Mouse (Mus musculus) left cerebral cortex, adult 8-10 months (tissue): ENCODE data around the gene Pdss2. TPM values are rescaled to one million over a fixed set of nuclear protein-coding genes. Genes with fewer than 3 reads are reported as not detected.

Source experiments
- DNase-seq, 2 experiments: peaks; one replicate each; pipeline ENCODE4 v3.0.0; 2022; ENCODE audit warnings: low spot score in 2 of 2
- total RNA-seq, 4 experiments: library from RNA; stranded (reverse); gene quantifications; 2 replicates each; pipeline ENCODE4 v1.2.4; 2022

Pdss2 gene
- total RNA-seq, 4 experiments from 2014 or later = 17.9 to 23.9 (median 19.2) TPM

DNA sequence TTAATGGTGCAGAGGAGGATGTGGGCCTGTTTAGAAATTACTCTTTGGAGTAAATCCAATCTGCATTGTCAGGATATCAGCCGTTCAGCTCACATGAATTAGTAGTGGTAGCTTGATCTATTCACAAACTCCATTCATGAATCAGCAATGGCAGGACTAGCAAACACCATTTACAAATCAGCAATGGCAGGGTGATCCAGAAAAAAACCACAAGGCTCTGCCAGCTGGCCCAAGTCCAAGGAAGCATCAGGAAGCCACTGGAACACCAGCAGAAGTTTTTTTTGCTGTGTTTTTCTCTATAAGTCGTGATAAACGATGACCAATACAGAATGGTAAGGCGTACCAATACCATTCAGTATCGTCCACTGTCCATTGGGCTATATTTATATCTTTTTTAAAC, 209.3 kb downstream of the Pdss2 start:
- no peak for DNase-seq

DNA sequence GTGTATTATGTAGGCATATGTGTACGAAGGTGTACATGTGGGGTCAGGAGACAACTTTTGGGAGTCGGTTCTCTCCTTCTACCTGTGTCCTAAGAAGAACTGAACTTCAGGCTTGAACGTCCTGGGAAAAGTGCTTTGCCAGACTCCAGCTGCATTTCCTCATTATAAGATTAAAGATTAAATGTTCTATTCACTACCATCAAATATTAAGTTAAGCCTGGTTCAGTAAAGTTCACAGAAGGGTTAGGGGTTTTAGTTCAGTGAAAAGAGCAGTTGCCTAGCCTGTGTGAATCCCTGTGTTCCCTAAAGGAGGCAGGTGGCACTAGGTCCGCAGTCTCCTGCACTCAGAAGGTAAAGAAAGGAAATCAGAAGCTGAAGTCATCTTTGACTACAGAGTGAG, 213.0 kb downstream of the Pdss2 start:
- no peak for DNase-seq

GRCm38 (mm10) chr10:43435757-43436156, 214.5 kb downstream of the Pdss2 start:
- DNase-seq = no peak

DNA sequence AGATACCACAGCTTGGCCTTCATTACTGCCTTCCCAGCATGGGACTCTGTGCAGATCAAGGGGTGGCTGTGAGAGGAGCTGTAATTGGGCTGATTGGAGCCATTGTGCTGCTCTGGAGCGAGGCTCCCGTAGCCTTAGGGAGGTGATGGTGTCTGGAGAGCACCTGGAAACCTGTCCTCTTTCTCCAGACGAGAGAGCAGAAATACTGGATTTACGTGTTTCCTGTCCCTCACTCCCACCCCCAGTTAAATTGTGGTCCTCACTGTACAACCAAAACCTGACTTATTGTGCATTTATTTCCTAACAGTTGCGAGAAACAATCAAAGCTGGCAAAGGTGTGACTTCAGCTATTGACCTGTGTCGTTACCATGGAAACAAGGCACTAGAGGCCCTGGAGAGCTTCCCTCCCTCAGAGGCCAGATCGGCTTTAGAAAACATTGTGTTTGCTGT, 218.2 kb downstream of the Pdss2 start:
- DNase-seq = no peak

DNA sequence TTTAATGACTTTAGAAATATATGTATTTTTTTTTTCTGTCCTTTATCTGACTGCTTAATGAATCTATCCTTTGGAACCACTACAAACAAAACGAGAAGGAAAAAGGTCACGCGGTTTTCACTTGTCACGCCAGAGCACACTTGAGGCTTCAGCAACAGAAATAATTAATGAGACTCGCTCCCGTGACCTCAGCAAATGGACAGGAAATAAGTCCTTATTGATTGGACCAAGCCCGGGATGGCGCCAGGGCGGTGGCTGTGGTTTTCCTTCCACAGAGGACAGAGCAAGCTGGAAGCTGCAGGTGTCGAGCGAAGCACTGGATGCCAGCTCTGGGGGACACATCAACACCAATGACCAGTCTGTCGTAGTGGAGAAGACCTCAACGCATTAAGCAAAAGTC, 218.8 kb downstream of the Pdss2 start:
- no peak for DNase-seq

DNA sequence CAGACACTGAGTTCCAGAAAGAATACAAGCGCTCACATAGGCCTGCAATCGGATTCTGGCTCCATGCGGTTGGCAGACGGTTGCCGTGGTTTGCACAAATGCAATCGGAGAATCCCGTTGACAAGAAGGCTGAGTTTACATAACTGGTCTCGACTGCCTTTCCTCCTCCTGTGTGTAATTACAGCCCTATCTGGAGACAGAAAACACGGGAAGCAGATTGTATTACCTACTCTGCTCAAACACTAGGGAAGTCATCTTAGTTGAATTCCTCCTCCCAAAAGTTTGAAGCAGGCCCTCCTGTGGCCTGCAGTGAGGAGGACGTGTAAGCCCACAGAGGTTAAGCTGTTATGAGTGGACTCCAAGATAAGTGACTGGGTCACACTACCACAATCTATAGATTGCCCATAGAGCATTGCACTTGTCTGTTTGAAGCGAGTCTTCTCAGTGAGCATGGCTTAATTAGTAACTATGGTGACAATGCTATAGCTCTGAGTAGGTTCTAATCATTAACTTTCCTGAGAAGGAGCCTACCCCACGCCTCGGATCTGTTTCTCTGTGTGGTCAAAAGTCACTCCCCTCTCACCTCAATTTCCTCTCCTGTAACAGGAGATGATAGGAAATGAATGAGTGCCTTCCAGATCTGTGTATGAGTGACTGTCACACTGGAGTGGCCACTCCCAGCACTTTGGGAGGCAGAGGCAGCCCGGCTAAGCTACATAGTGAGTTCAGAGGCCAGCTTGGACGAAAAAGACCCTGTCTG, 219.9 kb downstream of the Pdss2 start:
- no peak for DNase-seq

DNA sequence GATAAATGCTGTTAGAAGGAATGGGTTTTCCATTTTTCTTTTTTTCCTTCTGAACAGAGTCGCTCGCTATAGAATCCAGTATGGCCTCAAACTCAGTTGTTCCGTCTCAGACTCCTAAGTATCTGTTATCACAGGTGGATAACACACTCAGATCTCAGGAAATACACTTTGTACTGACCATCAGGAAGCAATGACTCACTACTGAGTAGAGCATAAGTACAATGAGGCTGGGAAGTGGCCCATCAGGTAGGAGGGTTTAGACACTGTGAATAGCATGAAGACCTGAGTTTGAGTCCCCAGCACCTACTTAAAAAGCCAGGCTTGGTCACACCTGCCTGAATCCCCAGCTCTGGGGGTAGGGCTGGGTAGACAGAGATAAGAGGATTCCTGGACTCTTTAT, 227.4 kb downstream of the Pdss2 start:
- no peak for DNase-seq

DNA sequence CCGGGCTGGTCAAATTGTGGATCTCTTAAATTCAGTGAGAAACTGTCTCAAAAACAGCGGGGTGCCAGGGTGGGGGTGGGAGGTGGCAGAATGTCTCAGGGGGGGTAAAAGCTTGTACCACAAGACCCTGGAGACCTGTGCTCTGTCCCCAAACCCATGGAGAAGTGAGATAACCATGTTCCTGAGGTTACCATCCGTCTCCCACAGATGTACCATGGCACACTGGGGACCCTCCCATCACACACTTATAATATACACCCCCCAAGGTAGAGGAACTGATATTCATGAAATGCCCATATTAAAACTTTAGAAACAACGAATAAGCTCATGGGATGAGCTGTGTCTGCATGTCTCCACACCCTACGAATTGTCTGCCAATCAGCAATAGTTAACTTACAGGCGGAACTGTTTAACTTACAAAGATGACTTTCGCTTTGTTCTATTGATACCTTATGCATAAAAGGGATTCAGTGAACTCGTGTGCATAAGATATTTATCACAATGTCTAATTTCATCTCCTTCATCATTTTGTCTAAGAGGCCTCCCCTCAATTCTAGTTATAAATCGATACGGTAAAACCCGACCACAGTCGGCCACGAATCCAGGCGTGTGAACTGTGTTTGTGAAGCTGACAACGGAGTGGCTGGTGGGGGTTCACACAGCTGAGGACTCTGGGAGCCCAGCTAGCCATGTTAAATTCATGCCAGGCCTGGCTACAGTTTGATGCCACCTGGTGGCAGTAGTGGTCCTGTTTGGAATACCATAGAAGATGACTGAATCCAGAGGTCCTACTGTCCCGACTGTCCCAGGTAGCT, 230.8 kb downstream of the Pdss2 start:
- peak; percentile 40 to 67 for DNase-seq

- no peak for DNase-seq
Measured at GRCm38 (mm10) chr10:43452663-43452996, 231.3 kb downstream of the Pdss2 start.

DNA sequence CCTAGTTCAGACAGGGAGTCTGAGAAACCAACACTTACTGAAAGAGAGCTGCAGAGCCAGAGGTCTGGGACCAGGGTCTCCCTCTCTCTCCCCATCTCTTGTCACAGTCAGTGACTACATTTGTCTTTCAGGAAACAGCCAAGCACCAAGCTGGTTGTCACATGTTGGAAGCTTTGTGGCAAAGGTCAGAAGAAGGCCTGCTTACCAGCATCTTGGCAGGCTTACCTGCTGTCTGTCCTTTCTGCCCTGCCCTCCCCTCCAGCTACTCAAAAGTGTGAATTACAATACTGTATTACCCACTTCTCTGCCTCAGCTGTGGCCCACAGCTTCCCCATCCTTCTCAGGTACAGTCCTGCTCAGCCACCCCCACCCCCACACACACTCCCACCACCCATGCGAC, 232.9 kb downstream of the Pdss2 start:
- no peak for DNase-seq

GRCm38 (mm10) chr10:43454671-43455070, 233.4 kb downstream of the Pdss2 start:
- no peak for DNase-seq

DNA sequence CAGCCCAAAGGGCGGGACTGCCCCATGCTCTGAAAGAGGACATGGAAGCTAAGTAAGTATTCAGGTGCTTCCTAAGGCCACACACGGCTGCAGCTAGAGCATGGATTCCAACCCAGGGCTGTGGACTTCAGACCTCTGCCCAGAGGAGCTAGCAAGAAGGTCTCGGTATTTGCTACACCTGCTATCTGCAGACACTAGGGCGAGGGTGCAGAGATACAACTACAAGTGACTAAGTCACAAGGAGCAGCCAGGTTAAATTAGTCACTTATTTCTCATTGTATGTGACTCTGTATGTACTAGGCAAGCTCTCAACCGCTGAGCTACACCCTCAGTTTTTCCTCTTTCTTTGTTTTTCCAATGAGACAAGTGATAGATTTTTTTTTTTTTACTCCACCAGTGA, 241.5 kb downstream of the Pdss2 start:
- DNase-seq = no peak

DNA sequence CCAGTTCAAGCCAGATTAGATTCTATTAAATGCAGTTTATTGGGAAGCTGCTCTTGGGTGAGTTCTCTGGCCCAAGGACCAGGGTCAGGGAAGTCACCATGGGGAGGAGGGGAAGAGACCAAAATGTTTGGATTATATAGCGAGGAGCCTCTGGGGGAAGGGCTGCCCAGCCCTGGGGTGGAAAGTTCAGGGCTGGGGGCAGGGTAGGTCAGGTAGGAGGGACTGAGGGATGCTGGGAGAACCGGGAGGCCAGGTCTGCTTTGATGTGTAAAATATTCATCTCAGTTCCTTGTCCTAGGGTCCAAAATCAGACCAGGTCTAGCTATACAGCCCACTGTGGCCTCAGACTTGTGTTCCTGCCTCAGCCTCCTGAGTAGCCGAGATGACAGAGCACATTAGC, 241.9 kb downstream of the Pdss2 start:
- no peak for DNase-seq

GRCm38 (mm10) chr10:43466223-43466622, 244.9 kb downstream of the Pdss2 start:
- no peak for DNase-seq

DNA sequence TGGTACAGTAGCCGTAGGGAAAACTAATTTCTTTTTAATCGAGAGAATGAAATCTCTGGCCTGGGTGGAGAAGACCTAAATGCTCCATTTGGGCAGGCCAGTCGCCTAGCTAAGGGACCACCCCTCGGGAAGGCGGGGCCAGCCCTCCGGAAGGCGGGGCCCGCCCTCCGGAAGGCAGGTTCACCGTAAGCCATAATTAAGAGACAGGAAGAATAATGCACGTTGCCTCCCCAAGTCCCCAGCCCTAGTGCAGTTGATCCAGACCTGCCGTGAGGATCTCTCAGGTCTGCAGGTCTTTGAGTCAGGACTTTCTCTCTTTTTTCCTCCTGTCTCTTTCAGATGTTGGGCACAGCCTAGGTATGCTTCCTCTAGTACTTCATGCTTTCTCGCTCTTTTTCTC, 246.4 kb downstream of the Pdss2 start:
- DNase-seq = no peak

GRCm38 (mm10) chr10:43468293-43468692, 247.0 kb downstream of the Pdss2 start:
- no peak for DNase-seq

- peak in 1 of 2 experiments; percentile 10 for DNase-seq
Measured at GRCm38 (mm10) chr10:43475376-43475775, 254.1 kb downstream of the Pdss2 start.

DNA sequence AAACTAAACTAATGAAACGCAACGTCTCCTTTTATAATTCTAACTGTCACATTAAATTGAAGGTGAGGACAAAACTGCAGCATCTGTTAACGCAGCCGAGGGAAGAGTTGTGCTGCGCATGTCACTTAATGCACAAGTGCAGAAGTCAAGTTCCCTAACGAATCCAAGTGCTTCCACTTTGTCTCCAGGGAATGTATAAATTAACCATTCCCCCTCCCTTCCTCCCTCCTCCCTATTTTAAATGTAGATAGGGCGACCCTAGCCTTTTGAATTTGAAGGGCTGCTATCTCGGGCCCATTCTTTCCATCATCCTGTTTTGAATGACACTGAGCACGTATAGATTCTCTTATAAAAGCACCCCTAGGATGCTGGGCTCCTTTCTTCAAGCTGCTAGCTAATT, 256.2 kb downstream of the Pdss2 start:
- DNase-seq = no peak

DNA sequence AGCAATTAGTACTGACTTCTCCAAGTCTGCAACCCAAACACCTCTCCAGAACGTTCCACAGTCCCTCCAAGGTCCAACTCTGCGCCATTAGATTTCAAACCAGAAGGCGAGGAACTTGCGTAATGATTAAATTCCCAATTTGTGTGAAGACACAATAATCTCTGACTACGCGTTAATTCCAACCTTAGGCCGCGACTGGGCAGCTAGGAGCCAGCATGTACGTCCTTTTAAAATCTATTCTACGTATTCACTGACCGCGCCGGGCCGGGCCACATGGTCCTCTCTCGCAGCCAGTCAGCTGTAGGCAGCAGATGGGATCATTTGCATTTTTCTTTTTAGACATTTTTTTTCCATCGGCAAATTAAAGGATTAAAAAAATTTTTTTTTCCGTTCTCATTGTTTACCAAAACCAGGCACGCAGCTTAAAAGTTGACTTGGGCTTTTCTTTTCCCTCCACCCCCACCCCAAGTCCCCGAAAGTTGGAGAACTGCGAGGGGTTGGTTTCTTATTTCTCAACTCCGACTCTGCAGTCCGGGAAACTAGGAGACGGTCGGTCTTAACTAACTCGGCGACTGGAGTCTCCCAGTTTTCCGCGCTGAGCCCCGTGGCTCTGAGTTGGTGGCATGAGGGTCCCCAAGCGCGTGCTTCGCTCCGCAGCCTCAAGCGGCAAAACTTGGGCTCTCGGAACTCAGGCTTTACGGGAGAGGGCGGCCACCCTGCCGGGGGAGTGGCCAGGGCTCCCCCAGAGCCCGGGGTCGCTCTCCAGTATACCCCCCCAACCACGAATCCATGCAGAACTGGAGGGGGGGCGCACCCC, 256.8 kb downstream of the Pdss2 start:
- DNase-seq = peak; percentile 11 to 33

DNA sequence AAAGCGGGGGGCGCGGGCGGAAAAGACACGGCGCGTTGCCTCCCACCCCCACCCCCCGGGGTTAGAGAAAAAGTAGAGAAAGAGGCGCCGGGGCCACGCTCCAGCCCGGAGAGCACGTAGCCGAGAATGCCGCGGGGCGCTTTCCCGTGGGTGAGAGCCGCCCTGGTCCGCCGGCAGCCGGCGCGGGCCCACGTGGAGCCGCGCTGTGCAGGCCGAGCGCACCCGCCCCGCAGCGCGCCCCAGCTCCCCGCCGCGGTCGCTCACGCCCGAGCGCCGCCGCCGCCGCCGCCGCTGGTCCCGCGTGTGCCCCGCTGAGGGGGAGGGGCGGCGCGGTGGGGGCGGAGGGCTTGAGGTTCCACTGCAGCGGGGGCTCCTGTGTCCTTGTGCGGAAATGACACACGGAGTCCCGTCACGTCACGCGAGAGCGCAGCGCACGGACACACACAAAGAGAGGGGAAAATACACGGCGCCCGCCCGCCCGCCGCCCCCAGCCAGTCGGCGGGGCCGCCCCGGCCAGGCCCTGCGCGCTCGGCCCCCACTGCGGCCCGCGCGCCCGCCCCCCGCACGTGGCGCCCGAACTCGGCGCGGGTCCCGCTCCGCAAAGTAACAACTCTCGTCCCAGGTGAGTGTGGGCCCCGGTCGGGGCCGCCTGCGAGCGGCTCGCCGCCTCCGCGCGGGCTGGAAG, 257.6 kb downstream of the Pdss2 start, which contains the start of gene Bend3:
TSS of gene Bend3 (plus strand) at position 81 of the 685 bp plus-strand sequence.
- DNase-seq = peak; percentile 36 to 54

GRCm38 (mm10) chr10:43479436-43480157, 258.3 kb downstream of the Pdss2 start:
- DNase-seq = peak; percentile 56 to 70
